Mouse (Mus musculus): Measurements from ENCODE around the gene Ipo8.

The Ipo8 gene

DNA sequence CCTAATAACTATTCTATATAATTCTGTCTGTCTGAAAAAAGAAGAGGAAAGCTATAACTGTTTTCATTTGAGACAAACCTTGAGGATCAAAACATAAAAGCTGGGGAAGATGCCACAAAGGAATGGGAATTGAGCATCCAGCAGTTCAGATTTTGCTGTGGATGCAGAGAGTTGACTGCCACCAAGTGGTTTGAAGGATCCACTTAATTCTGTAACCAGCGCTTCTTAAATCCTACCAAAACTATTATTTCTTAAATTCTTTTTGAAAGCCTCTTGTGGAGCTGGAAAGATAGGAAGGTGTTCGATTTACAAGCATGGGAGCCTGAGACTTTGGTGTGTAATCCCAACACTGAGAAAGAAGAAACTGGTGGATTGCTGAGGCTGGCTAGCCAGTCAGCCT is 79.9 kb downstream of the Ipo8 start:
- DNase-seq, result no peak

DNA sequence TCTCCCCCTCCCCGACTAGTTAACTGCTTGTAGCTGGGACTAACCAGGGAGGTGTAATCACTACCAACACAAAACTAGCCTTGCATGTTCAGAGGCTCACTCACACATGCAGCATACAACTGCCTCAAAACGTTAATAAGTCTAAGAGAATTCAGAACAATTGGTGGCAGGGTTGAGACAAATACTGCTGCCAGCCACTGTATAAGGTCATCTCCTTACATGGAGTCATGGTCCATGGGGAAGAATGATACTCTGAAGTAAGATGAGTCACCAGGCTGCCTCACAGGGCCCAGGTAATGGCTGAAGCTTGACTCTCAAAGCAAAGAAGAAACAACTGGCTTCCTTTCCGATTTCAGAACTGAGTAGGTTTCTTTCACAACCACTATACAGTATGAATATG is 81.1 kb downstream of the Ipo8 start:
- DNase-seq, result no peak

DNA sequence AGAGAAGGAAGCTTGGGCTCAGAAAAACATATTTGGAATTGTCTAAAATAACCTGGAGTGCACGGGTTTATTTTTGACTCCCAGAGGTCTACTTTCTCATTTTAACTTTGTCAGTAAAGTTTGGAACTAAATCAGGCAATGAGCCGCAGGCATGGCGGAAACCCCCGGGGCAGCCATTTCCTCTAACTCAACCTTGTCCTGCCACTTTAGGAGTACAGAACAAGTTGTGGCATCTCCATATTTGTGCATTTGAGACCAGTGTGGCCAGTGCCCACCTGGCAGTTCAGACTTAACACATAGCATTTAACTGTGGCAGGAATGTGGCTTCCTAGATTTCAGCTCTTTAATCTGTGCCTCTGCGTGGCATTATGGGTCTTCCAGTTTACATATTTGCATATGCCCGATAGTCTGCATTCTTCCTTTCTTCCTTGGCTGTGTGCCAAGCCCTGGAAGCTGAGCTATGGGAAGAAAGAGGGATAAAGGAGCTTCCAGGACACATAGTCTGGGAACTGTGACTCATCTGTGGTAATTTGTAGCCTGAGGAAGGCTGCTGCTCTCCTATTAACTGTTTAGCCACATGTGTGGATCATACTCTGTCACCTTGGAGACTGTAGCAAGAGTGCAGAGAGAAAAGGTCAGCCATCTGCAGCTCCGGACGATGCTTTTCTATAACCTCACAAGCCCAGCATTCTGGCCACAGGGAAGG is 90.6 kb downstream of the Ipo8 start:
- no peak for DNase-seq

DNA sequence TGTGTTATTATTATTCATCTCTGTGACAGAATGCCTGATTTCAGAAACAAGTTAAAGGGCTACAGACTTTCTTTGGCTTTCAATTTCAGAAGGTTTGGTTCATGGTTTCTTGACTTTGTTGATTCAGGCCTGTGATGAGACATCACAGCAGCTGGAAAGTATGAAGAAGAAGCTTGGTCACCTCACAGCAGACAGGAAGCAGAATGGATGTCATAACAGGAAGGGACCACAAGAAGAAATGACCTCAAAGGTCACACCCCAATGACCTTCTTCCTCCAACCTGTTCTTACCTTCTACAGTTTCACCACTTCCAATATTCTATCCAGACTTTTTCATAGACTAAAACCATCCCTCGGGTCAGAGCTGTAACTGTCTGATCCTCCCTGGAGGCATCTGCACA is 94.9 kb downstream of the Ipo8 start:
- DNase-seq, result no peak

DNA sequence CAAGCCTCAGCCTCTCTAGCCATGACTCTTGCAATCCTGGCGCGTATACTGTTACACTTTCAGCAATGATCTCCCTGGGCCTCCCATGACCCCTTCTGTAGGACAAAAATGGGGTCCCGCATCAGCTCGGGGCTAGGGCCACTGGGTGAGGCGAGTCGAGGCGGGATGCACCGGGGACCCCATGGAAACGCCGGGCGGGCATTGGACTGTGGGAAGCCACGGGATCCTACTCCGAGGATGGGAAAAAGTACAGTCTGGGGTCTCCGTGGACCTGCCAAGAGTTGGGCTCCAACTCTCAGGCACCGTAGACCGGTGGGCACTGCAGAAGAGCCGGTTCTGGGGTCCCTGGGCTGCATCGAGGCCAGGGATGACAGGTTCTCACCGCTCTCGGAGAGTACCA is 97.3 kb downstream of the Ipo8 start:
- DNase-seq, result no peak

DNA sequence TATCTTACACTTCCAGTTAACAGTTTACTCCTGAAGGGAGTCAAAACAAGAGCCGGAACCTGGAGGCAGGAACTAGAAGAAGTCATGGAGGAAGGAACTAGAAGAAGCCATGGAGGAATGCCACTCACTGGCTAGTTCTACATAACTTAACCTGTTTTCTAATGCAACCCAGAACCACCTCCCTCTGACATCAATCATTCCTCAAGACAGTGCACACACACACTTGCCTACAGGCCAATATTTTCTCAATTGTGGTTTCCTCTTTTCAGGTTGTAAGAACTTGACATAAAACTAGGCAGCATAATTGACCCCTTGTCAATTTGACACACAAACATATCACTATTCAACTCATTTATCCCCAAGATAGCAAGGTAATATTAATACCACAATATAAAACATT is 98.3 kb downstream of the Ipo8 start:
- DNase-seq, result no peak

DNA sequence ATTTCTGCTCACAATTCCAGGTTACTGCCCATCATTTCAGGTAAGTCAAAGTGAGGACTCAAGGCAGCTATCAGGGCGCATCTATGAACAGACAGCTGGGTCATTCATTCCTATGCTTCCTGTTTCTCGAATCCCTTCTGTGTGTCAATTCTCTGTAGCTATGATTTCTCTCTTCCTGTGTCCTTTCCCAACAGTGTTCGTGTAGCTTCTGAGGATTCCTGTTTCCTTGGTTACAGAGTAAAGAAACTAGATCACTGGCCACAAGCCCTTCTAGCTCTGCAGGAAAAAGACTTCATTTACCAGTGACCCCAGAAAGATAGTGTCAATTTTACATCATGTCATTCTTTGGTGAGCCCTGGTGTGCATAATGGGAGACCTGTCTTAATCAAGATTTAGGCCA is 102.7 kb downstream of the Ipo8 start:
- no peak for DNase-seq

DNA sequence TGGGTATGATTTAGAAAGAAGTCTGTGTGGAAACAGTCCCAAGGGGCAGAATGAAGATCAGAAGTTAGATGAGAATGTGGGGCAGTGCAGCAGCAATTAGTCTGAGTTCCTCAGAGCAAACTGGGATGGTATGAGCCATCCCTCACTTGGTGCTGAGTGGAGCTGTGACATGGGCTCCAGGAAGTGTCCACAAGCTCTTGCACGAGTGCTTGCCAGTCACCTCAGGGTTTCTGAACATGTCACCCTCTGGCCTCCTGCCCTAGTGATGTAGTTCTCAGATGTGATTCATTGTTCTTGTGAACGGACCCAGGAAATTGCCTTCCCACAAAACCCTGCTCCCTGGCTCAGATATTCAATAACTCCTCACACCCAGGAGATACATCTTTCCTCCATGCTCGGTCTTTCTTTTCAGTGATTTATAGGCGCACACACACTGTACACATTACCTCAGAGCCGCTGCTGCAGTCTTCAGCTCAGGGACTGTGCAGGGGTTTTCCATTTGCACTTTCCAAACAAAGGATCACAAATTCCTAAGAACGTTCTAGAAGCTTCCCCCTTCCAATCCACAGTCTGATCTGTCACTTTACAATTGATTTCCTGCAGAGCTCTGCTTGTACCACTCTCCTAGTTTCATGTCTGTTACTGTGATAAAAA is 103.3 kb downstream of the Ipo8 start:
- no peak for DNase-seq

DNA sequence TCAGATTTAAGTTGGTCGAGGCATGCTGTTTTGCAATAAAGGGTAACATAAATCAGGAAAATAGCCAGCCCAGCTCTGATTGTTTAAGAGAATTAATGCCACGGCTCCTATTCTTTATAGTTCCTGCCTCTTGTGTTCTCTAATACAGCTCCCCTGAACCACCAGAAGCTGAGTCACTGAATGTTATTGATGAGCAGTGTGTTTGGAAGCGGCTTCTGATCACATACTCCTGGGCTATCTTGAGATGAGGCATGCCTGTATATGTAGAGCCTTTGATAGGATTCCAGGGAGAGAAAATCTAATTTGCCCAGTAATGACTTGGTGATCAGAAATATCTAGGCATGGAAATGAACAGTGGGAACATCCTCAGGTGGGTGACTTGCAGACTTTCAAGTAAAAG is 106.8 kb downstream of the Ipo8 start:
- no peak for DNase-seq

Measured in right cerebral cortex, postnatal 25 days (tissue).